Mouse (Mus musculus) adrenal gland, adult (tissue): ENCODE results near the gene Tgfbr3.

Experiments used
- DNase-seq, 2 experiments: peaks; one replicate each; pipeline ENCODE4 v3.0.0; 2022 to 2023; ENCODE audit warnings: low spot score in 1 of 2; ENCODE audit not compliant: inconsistent age in 2 of 2

Tgfbr3 gene

GRCm38 (mm10) chr5:107120624-107121023 lies 168.8 kb downstream of the Tgfbr3 start:
- DNase-seq, result peak; percentile 55 to 80

GRCm38 (mm10) chr5:107119896-107120295 lies 169.5 kb downstream of the Tgfbr3 start:
- DNase-seq, result no peak

- DNase-seq, result no peak
Observed at GRCm38 (mm10) chr5:107116821-107117220, 172.6 kb downstream of the Tgfbr3 start.

GRCm38 (mm10) chr5:107112656-107113275 lies 176.7 kb downstream of the Tgfbr3 start:
- DNase-seq, result no peak

GRCm38 (mm10) chr5:107111802-107112201 lies 177.6 kb downstream of the Tgfbr3 start:
- peak; percentile 72 to 78 for DNase-seq

GRCm38 (mm10) chr5:107110880-107111520 lies 178.4 kb downstream of the Tgfbr3 start:
- no peak for DNase-seq

- DNase-seq, result no peak
Observed at GRCm38 (mm10) chr5:107110089-107110879, 179.1 kb downstream of the Tgfbr3 start.

GRCm38 (mm10) chr5:107109416-107109815 lies 180.0 kb downstream of the Tgfbr3 start:
- no peak for DNase-seq

- no peak for DNase-seq
Observed at GRCm38 (mm10) chr5:107106793-107107192, 182.6 kb downstream of the Tgfbr3 start.

- no peak for DNase-seq
Observed at GRCm38 (mm10) chr5:107106139-107106538, 183.3 kb downstream of the Tgfbr3 start.

GRCm38 (mm10) chr5:107103591-107103990 lies 185.8 kb downstream of the Tgfbr3 start:
- DNase-seq, result peak; percentile 77 to 89

- DNase-seq, result no peak
Observed at GRCm38 (mm10) chr5:107102916-107103315, 186.5 kb downstream of the Tgfbr3 start.

GRCm38 (mm10) chr5:107101684-107102083 lies 187.7 kb downstream of the Tgfbr3 start:
- no peak for DNase-seq

GRCm38 (mm10) chr5:107101135-107101534 lies 188.3 kb downstream of the Tgfbr3 start:
- DNase-seq, result no peak

GRCm38 (mm10) chr5:107099634-107100033 lies 189.8 kb downstream of the Tgfbr3 start:
- no peak for DNase-seq

GRCm38 (mm10) chr5:107099076-107099475 lies 190.4 kb downstream of the Tgfbr3 start:
- DNase-seq, result peak; percentile 72 to 88

GRCm38 (mm10) chr5:107098007-107098406 lies 191.4 kb downstream of the Tgfbr3 start:
- DNase-seq, result no peak

GRCm38 (mm10) chr5:107097314-107097713 lies 192.1 kb downstream of the Tgfbr3 start:
- DNase-seq, result no peak

GRCm38 (mm10) chr5:107094233-107094632 lies 195.2 kb downstream of the Tgfbr3 start:
- DNase-seq, result no peak

GRCm38 (mm10) chr5:107093253-107093652 lies 196.2 kb downstream of the Tgfbr3 start:
- DNase-seq, result peak in 1 of 2 experiments; percentile 80

- DNase-seq, result no peak
Observed at GRCm38 (mm10) chr5:107092137-107092536, 197.3 kb downstream of the Tgfbr3 start.

- no peak for DNase-seq
Observed at GRCm38 (mm10) chr5:107089966-107090365, 199.5 kb downstream of the Tgfbr3 start.
